Mouse (Mus musculus) spleen, postnatal 36 days (tissue): ENCODE results near the gene Sec14l3.
"Not testable (repeated sequence)": the region's sequence is repeated elsewhere in the genome, so short reads cannot be mapped to it uniquely, and the experiment has no call there.

Source experiments
- DNase-seq, 2 experiments: peaks; one replicate each; pipeline ENCODE4 v3.0.0; 2022; ENCODE audit warnings: low spot score in 2 of 2, mixed read lengths in 1 of 2

Gene Sec14l3

DNA sequence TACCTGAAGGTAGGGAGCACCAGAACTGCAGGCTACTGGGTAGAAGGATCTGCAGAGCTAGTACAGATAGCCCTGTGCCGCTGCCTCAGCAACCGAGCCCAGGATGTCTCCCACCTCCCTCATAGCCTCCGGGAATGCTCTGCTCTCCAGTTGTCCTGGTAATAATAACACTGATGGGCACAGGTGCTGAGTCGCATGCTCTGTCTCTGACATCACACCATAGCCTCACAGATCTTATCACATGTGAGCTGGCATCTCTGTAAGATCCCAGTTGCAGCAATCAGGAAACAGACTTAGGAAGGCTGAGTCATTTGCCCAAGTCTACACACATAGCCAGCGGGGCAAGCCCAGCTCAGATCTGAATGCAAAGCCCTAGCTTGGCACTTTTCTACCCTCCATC, 37.2 kb downstream of the Sec14l3 start:
- DNase-seq = no peak

DNA sequence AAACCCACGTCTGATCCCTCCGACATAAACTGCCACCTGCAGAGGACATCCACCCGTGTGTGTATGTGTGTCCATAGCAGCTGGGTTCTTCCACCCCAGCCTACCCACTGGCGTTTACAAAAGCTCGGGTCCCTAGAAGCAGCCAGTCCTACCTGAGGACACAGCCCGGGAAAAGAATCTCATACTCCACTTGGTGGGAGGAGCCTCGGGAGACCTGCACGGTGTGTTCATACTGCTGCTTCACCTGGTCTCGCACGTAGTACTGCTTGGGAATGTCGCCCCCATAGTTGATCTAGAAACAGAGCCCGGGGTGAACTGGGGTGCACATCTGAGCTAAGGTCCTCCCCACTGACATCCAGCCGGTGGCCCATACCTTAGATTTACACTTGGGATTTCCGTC, 38.9 kb downstream of the Sec14l3 start:
- DNase-seq = no peak

DNA sequence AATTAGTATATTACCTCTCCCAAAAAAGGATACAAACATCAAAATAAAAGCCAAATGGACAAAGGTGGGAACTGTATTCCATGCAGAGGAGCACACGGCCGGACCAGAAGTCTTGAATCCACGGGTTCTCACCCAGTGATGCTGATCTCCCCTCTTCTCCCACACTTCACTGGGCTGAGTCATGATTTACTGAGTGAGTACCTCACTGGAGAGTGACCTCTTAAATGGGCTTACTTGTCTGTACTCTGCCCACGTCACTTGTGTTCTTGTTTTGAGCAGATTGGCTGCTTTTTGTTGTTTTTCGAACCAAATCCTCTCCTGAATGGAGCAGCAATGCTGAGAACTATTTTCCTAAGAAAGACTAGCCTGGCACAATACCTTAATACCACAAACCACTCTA, 40.3 kb downstream of the Sec14l3 start:
- DNase-seq = no peak

DNA sequence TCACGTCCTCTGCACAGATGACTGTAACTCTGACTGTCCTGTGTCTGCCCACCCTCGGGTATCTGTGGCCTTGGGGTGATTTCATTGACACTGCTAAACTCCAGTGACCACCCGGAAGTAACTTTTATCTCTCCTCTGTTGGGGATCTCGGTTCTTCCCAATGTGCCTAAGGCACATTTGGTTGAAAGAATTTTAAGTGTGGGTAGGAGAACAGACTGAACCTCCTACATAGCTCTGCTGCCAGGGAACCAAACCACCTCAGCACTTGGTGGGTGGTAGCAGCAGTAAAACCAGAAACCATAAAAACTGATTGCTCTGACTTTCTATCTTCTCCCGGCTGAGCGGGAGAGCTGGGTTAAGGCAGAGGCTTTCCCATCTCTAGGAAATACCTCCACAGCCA, 40.8 kb downstream of the Sec14l3 start:
- DNase-seq = no peak

DNA sequence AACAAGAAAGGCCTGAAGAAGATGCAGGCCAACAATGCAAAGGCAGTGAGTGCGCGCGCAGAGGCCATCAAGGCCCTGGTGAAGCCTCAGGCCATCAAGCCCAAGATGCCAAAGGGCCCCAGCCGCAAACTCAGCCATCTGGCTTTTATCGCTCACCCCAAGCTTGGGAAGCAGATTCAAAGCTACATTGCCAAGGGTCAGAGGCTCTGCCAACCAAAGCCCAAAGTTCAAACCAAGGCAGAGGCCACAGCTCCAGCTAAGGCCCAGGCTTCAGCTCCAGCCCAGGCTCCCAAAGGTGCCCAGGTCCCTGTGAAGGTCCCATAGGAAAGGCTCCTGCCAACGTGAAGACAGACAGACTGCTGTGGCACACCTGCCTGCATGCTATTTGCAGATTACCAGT, 43.3 kb downstream of the Sec14l3 start:
- DNase-seq = not testable (repeated sequence)

DNA sequence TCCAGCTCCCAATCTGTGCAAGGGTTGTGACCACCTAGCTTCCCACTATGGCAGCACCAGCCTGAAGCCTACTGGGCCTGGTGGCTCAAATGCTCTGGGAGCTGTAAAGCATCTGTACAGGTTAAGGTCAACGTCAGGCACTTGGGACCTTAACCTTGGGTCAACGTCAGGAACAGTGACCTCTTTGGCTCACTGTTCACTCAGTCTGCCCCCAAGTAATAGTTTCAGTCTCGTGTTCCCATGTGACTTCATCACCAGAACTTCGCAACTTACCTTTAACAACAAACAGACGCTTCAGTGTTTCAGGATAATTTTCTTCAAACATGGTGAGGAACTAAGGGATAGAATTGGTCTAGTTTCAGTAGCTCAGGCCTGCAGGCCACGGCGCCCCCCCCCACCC, 44.0 kb downstream of the Sec14l3 start:
- no peak for DNase-seq

DNA sequence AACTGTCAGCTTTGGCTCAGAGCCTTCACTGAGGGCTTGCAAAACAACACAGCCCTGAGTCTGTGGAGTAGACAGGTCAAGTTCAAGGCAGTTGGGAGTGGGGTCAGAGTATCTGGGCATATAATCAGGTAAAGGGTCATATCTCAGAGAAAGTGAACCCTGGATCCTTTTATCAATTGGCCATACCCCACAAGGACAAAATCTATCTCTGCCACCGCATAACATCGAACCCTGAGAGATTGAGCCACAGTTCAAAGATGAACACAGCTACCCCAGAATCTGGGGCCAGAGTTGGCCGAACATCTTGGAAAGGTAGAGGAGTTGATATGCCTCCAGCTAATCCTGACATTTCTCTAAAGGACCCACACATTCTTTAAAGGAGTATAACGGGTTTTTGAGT, 47.4 kb downstream of the Sec14l3 start:
- no peak for DNase-seq

DNA sequence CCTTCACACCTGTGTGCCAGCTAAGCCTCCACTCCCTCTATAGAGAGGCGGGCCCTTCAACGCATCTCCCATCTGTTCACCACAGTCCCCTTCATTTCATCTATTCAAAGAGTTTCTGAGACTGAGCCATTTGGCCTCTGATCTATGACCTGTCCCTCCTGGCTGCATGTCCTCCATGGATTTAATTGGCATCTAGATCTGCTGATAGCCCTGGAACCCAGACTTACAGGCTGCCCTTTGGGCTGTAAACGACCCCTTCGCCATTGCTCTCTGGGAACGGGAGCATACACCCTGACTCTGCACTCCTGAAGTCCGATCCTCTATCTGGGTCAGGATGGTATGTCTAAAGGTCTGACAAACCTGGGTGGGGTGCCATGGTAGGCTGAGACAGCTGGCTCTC, 48.2 kb downstream of the Sec14l3 start:
- DNase-seq = no peak

DNA sequence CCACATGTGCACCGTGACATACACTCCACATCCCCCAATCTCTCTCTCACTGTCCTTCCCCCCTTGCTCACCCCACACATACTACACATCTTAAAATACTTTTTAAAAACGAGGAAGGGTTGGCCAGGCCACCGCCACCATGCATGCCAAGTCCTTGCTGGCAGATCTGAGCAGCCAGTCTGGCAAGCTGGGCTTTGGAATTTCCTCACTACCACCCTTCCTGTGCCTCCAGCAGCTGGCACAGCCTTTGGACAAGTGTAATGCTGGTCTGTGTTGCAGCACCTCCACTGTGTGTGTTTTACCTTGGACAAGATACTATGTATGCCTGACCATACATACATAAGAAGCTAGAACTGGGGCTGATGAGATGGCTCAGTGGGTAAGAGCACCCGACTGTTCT, 48.9 kb downstream of the Sec14l3 start:
- DNase-seq = no peak

DNA sequence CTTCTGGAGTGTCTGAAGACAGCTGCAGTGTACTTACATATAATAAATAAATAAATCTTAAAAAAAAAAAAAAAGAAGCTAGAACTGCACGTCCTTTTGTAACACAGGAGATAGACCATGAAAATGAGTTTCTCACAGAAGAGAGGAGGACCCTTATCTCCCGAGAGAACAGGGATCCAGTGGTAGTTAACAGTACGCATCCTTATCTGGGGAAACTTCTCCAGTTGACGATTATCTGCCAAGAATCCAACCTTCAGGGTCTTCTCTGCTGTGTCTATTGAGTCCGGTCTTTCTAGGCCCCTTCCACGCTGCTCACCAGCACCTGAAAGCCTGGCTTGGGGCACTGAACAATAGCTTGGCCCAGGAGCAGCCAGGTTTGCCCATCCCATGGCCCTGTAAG, 49.3 kb downstream of the Sec14l3 start:
- no peak for DNase-seq

DNA sequence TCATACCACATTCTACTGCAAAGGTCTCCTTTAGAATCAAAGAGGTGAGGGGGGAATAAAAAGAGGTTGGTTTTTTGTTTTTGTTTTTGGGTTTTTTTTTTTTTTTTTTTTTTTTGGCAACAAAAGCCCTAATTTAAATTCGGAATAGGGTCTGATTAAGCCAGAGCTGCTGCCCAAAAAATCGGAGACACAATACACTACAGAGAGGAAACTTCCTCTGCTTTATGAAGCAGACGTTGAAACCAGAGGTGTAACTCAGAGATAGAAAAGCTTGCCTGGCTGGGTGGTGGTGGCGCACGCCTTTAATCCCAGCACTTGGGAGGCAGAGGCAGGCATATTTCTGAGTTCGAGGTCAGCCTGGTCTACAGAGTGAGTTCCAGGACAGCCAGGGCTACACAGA, 49.9 kb downstream of the Sec14l3 start:
- DNase-seq = not testable (repeated sequence)

DNA sequence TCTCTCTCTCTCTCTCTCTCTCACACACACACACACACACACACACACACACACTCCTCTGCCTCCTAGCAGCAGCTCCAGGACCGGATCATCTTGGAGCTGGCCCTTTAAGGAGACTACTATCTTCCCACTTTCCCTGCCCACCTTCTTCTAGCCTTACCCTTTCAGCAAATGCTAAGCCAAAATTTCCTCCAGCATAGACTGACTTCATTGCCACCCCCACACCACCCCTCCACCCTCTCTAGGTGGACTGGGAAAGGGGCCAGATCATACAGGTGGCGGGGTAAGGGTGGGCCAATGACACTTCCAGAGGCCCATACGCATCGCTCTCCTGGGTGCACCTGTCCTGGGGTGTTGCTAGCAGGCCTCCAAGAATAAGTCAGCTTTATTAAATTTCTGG, 50.8 kb downstream of the Sec14l3 start:
- no peak for DNase-seq

DNA sequence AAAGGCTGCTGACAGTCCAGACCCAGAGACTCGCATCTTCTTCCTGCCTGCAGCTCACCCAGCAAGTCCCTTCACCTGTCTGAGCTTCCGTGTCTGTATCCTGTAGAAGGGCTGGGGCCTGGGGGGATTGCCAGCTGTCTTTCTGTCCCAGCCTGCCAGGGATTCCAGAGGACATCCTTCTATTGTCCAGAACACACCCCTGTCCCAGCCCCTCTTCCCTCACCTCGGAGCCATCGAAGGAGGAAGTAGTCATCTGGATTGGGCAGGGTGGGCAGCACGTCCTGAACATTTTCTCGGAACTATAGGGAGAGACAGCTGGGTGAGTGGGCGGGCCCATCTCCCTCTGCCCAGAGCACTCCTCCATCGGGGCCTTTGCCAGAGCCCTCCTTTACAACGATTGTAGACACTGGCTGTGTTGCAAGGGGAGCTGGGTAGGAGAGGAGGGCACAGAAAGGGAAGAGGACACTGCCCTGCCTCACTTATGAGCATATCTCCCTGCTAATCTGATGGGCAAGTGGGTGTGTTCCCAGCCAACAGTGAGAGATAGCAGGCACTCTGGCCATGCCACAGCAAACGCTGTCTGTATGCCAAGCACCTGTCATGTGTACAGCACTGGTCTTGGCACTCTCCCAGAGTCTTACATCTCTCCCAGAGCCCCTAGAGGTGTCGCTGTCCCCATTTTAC, 52.0 kb downstream of the Sec14l3 start:
- DNase-seq = peak; percentile 39 to 51

DNA sequence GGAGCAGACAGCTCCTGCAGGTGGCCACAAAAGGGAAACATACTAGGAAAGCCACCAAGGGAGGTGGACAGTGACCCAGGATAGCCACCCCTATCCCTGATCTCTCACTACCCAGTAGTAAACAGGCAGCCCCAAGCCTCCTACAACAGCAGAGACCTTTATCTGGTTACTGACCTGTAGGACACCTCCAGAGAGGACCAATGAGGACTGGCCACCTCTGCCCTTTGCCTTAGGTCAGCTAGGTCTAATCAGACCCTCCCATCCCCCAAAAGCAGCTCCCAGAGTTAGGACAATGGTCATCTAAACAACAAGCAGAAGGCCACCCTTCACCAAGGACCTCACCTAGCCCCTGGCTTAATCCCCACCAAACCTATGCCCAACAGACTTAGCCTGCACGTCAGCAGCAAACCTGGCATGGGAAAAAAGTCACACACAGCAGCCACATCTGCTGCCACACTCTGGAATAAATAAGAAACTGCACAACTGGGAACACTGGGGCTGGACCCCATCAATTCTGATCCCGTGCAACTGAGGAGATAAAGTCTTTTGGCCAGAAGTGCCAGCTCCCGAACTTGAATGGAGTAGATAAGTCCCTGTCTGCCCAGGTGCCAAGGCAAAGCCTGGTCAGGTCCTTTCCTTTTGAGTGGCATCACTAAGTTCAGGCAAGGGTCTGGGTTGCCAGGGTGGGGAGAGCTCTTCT, 52.9 kb downstream of the Sec14l3 start:
- DNase-seq = peak in 1 of 2 experiments; percentile 34

DNA sequence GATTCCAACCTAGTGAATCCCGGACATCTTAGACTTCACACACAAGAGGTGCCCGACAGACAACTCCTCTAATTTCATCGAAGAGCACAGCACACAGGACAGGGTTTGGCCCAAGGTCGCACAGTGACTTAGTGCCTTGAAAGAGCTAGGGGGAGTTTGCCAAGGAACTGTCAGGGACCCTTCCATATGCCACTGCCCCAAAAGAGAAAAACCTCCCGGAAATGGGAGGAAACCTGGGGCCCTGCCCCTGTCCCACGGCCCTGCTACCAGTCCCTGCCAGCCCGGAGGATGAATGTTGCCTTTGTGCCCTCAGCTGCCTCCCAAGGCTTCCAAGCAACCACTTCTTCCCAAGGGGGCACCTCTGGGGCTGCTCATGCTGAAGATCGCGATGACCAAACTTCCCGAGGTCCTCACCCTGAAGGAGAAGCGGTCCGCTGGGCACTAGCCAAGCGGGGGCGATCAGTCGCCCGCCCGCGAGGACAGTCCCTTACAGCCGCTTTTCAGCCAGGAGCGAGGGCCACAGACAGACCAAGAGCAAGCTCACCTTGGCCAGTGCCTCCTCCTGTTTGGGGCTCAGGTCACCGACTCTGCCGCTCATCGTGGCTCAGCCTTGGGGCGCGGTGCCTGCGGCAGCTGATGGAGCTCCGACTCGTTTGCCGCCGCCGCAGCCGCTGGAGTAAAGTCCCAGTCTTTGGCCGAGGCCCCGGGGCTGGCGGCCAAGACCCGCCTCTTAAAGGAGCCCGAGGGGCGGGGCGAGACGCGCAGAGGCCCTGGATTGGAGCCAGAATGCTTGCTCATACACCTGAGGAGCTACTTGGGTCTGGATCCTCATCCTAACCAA, 53.7 kb downstream of the Sec14l3 start:
- peak; percentile 29 to 63 for DNase-seq

DNA sequence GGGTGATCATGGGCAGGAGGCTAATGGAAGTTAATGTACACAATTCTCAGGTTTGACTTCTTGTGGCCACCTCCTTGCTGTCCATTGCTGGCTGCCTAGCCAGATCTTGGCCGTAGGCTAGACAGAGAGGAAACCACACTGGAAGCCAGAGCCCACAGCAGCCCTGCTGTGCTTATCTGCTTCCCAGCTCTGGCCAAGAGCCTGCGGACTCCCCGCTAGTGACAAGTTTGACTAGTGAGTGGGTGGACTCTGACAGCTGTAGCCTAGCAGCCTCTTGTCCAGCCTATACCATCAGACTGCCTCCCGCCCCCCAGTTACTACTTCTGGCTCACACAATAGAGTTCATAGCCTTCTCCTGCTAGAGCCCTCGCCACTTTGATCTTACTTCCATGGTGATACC, 55.0 kb downstream of the Sec14l3 start:
- DNase-seq = no peak

DNA sequence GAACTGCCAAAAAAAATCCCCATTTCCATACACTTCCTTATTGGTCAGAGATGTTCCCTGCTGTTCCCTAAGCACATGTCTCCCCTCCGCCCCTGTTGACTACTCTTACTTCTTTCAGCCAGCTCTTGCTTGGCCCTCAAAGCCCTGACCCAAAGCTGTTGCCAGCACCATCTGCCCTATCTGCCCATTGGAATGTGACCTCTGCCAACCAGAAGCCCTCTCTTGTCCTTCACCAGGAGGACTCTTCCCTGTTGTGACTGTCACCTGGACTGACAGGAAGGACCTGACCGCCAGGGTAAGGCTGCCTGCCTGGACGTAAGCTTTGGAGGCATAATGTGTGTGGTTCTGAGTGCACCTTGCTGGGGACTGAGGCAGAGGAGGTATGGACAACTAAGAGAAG, 57.0 kb downstream of the Sec14l3 start:
- no peak for DNase-seq

DNA sequence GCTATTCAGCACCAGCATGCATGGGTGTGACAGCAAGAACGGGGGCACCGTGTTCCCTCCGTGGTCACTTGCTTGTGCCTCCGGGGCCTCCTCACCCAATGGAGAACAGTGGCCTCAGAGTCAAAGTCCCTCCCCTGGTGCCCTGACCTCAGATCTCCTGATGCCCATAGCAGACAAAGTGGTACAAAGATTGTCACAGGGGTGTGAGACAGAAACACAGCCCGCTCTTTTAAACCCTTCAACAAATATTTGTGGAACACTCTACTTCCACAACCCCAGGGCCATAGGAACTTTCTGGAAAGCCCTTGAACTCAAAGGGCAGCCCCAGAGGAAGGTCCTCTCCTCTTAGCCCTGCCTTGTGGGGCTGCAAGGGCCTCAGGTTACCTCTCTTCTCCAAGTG, 57.6 kb downstream of the Sec14l3 start:
- DNase-seq = no peak

DNA sequence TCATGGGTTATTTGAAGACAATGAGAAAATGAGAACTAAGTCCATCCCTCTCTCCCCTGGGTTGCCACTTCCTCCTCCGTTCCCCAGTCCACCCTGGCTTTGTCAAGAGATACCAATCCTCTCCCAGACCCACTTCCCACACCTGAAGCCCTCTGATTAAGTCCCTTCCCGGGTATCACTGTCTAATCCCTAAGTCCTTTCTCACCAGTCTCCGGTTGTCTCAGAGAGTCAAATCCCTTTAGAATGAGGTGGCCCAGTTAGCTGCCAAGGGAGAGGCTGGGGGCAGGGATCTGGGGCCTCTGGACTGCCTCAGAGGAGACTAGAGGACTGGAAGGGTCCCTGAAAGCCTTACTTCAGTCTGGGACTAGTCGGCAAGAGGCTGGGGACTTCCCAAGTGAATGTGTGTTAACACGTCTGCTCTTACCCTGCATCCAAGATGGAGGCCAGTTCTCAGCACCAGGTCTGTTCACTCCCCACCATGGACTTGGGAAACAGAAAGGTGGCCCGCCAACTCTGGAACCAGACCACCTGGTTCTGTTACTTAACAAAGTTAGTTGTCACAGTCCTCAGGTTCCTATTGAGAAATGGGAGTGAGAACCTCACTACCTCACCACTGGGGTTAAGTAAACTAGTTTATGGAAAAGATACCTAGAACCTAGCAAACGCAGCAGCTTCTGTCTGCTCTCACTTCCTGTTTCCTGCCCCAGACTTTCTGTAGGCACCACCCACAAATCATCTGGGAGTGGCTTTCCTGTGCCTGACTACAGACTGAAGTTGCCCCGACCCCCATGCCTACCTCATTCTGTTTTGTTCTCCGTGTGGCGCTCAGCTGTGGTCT, 58.3 kb downstream of the Sec14l3 start, which contains the start of gene Sec14l2:
Gene Sec14l2 (minus strand): TSS at position 674 of the 838 bp plus-strand sequence.
- peak; percentile 51 to 52 for DNase-seq

DNA sequence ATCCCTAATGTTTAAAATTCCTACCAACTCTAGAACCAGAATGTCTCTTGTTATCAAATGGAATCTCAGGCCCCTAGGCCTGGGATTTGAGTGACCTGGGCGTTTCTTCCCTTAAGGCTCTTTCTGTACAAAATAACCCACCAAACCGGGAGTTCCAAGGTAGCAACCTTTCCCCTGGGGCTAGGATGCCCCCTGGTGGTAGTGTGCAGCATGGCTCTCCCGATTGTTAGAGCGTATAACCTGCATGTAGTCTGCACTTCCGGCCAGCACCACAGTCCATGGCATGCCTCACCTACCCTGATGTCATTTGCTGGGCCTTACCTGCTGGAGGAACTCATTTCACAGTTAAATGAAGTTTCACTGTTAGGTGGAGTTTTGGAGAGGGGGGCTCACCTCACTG, 59.3 kb downstream of the Sec14l3 start:
- peak in 1 of 2 experiments; percentile 31 for DNase-seq

DNA sequence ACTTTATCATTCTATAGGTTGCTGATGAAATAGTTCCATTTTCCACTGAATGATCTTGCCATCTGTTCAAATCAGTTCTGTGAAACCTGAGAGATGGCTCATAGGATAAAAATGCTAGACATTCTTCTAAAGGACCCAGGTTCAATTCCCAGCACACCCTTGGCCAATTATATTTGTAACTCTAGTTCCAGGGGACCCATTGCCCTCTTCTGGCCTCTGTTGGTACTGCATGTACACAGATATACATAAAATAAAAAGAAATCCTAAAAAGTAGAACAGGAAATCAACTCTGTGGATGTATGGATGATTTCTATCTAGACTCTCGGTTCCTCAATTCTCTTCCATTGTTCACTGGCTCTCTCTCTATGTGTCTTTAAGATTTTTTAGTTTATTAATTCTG, 62.4 kb downstream of the Sec14l3 start:
- DNase-seq = no peak
